Mouse (Mus musculus) olfactory bulb, adult 2 months (tissue): ENCODE measurements at regions not wholly inside any gene's neighbourhood (a gene's known extent, or its start where the extent isn't known, plus 50 kb on each side); places are given as distances from the start of the nearest gene placed in this dataset.

Source experiments
- H3K27ac ChIP-seq: fragments of 200-500 bp; 2 replicates; pipeline ENCODE4 v1.5.1; 2012; ENCODE audit warnings: low read depth, low read length; ENCODE audit not compliant: insufficient read depth
- H3K4me1 ChIP-seq: fragments of 200-500 bp; 2 replicates; pipeline ENCODE4 v1.6.1; 2012; ENCODE audit warnings: low read length; ENCODE audit not compliant: control insufficient read depth, insufficient read depth
- H3K4me3 ChIP-seq: fragments of 200-500 bp; 2 replicates; pipeline ENCODE4 v1.5.1; 2012; ENCODE audit warnings: mild to moderate bottlenecking, low read depth, low read length, moderate library complexity; ENCODE audit not compliant: insufficient read depth
- CTCF ChIP-seq: fragments of 200-500 bp; IDR thresholded peaks from 2 replicates; pipeline ENCODE4 v1.5.1; 2012; ENCODE audit warnings: low read depth, mild to moderate bottlenecking, low read length, moderate library complexity; ENCODE audit not compliant: insufficient read depth
- POLR2A ChIP-seq: fragments of 200-500 bp; IDR thresholded peaks from 2 replicates; pipeline ENCODE4 v1.6.1; 2012; ENCODE audit warnings: mild to moderate bottlenecking, low read depth, low read length, moderate library complexity; ENCODE audit not compliant: insufficient read depth
- WGBS: fragments of 180-500 bp; shearing (Covaris S2); methylation state at CpG from one replicate; pipeline ENCODE4 v1.1.7; 2018; 5-methylcytosine and 5-hydroxymethylcytosine counted together

- no peak overlapping the region for H3K4me3 ChIP-seq
- WGBS: 66% methylated on average over 3 of the region's 3 CpGs
- TF ChIP-seq POLR2A (no peak), CTCF (no peak)
- H3K27ac ChIP-seq: no peak overlapping the region
- peaks cover under 1% of the 10 kb centered on the region; the same call in 1 of the 2 replicates for H3K4me1 ChIP-seq
Measured at GRCm38 (mm10) chr1:80073950-80074349, 144.3 kb downstream of the Fam124b start.

- TF ChIP-seq CTCF: no peak
- TF ChIP-seq POLR2A: no peak
- Histone ChIP-seq H3K4me3 (no peak overlapping the region), H3K27ac (no peak overlapping the region), H3K4me1 (no peaks in the 10 kb centered on the region)
- WGBS: 71% methylated on average over 4 of the region's 4 CpGs
Measured at GRCm38 (mm10) chr1:80069141-80069540, 149.1 kb downstream of the Fam124b start.

- TF ChIP-seq CTCF (no peak), POLR2A (no peak)
- Histone ChIP-seq H3K27ac (no peak overlapping the region), H3K4me3 (no peak overlapping the region), H3K4me1 (no peaks in the 10 kb centered on the region)
- 63% methylated on average over 1 of the region's 1 CpGs for WGBS
Measured at GRCm38 (mm10) chr1:80062121-80062520, 156.2 kb downstream of the Fam124b start.

GRCm38 (mm10) chr1:80061632-80062031 lies 156.6 kb downstream of the Fam124b start:
- Histone ChIP-seq H3K4me3 (no peak overlapping the region), H3K4me1 (no peaks in the 10 kb centered on the region), H3K27ac (no peak overlapping the region)
- TF ChIP-seq POLR2A (no peak), CTCF (no peak)
- WGBS: 48% methylated on average over 7 of the region's 7 CpGs

- WGBS: 87% methylated on average over 10 of the region's 10 CpGs
- no peak overlapping the region for H3K4me3 ChIP-seq
Measured at GRCm38 (mm10) chr1:80045141-80045540, 173.1 kb downstream of the Fam124b start.

GRCm38 (mm10) chr1:80040409-80040808 lies 177.9 kb downstream of the Fam124b start:
- TF ChIP-seq CTCF: no peak
- no peak for TF ChIP-seq POLR2A

More at GRCm38 (mm10) chr1:80045141-80045540, 173.1 kb downstream of the Fam124b start:
- Histone ChIP-seq H3K27ac (no peak overlapping the region), H3K4me1 (no peaks in the 10 kb centered on the region)
- TF ChIP-seq CTCF (no peak), POLR2A (no peak)

GRCm38 (mm10) chr1:80039891-80040290 lies 178.4 kb downstream of the Fam124b start:
- 29% methylated on average over 3 of the region's 3 CpGs for WGBS
- peaks cover 3% of the 10 kb centered on the region; the same call in 1 of the 2 replicates for H3K4me1 ChIP-seq
- no peak for TF ChIP-seq POLR2A
- no peak for TF ChIP-seq CTCF
- no peak overlapping the region for H3K27ac ChIP-seq
- H3K4me3 ChIP-seq: no peak overlapping the region

More at GRCm38 (mm10) chr1:80040409-80040808, 177.9 kb downstream of the Fam124b start:
- WGBS: 92% methylated on average over 3 of the region's 3 CpGs
- Histone ChIP-seq H3K4me1 (peaks cover 3% of the 10 kb centered on the region; the same call in 1 of the 2 replicates), H3K4me3 (no peak overlapping the region), H3K27ac (no peak overlapping the region)

GRCm38 (mm10) chr1:80039161-80039560 lies 178.2 kb upstream of the Serpine2 start:
- Histone ChIP-seq H3K4me1 (peaks cover 3% of the 10 kb centered on the region; the same call in 1 of the 2 replicates), H3K4me3 (no peak overlapping the region), H3K27ac (no peak overlapping the region)
- 89% methylated on average over 4 of the region's 4 CpGs for WGBS
- no peak for TF ChIP-seq POLR2A

GRCm38 (mm10) chr1:80038059-80038458 lies 177.1 kb upstream of the Serpine2 start:
- TF ChIP-seq POLR2A (no peak), CTCF (no peak)
- Histone ChIP-seq H3K27ac (no peak overlapping the region), H3K4me1 (peaks cover 5% of the 10 kb centered on the region), H3K4me3 (no peak overlapping the region)

- Histone ChIP-seq H3K4me1 (peaks cover 5% of the 10 kb centered on the region), H3K4me3 (no peak overlapping the region), H3K27ac (no peak overlapping the region)
- WGBS: 91% methylated on average over 4 of the region's 4 CpGs
- TF ChIP-seq POLR2A (no peak), CTCF (no peak)
Measured at GRCm38 (mm10) chr1:80036436-80036835, 175.5 kb upstream of the Serpine2 start.
